Mouse (Mus musculus): ENCODE measurements at regions not wholly inside any gene's neighbourhood (a gene's known extent, or its start where the extent isn't known, plus 50 kb on each side); places are given as distances from the start of the nearest gene placed in this dataset.
"Not testable (repeated sequence)": the region's sequence is repeated elsewhere in the genome, so short reads cannot be mapped to it uniquely, and the experiment has no call there.

- not testable (repeated sequence) for TF ChIP-seq CTCF, POLR2A (IDR thresholded peaks at IDR 0.05; ENCODE audit: insufficient read depth, low read depth, low read length)
Observed at GRCm38 (mm10) chr15:4313698-4314097, 61.6 kb upstream of the Plcxd3 start.
